Mouse (Mus musculus) midbrain, embryonic 14.5 days (tissue): ENCODE results near the gene Cish. TPM values are rescaled to one million over a fixed set of nuclear protein-coding genes. Genes with fewer than 3 reads are reported as not detected.
A peak's percentile ranks its signal among the peaks of the same experiment; 100 is the strongest.

Experiments used
- ATAC-seq: fragments of 200-750 bp; cut with Nextera tagmentation; 2 replicates; pipeline ENCODE4 v1.8.0; 2017; ENCODE audit warnings: moderate number of reproducible peaks, moderate library complexity; ENCODE audit not compliant: low FRiP score, low TSS enrichment
- DNase-seq: peaks from one replicate; pipeline ENCODE4 v3.0.0-alpha.2; 2015
- H3K27ac ChIP-seq: fragments of 300-500 bp; sonication (generic); replicated peaks from 2 replicates; pipeline ENCODE4 v1.5.1; 2014; ENCODE audit warnings: mild to moderate bottlenecking, low read depth, low read length, moderate library complexity
- H3K27me3 ChIP-seq: fragments of 300-500 bp; sonication (generic); 2 replicates; pipeline ENCODE4 v1.6.1; 2014; ENCODE audit warnings: low read length, control low read depth, mixed read lengths; ENCODE audit not compliant: control insufficient read depth, insufficient read depth
- H3K36me3 ChIP-seq: fragments of 300-500 bp; sonication (generic); 2 replicates; pipeline ENCODE4 v1.6.1; 2014; ENCODE audit warnings: low read length, control low read depth; ENCODE audit not compliant: control insufficient read depth, insufficient read depth
- H3K4me1 ChIP-seq: fragments of 300-500 bp; sonication (generic); 2 replicates; pipeline ENCODE4 v1.6.1; 2014; ENCODE audit warnings: mild to moderate bottlenecking, antibody characterized with exemption, low read length, control low read depth; ENCODE audit not compliant: control insufficient read depth, insufficient read depth
- H3K4me2 ChIP-seq: fragments of 300-500 bp; sonication (generic); 2 replicates; pipeline ENCODE4 v1.6.1; 2014; ENCODE audit warnings: mild to moderate bottlenecking, low read length, moderate library complexity
- H3K4me3 ChIP-seq: fragments of 300-500 bp; sonication (generic); replicated peaks from 2 replicates; pipeline ENCODE4 v1.5.1; 2014; ENCODE audit warnings: low read depth, low read length
- H3K9ac ChIP-seq: fragments of 300-500 bp; sonication (generic); replicated peaks from 2 replicates; pipeline ENCODE4 v1.6.1; 2014; ENCODE audit warnings: mild to moderate bottlenecking, low read length, moderate library complexity
- H3K9me3 ChIP-seq: fragments of 300-500 bp; sonication (generic); 2 replicates; pipeline ENCODE4 v1.6.1; 2016; ENCODE audit warnings: low read length, control low read depth, mixed read lengths; ENCODE audit not compliant: control insufficient read depth
- WGBS: fragments of 180-500 bp; shearing (Covaris S2); extraction: QIAGEN DNeasy Blood & Tissue Kit; methylation state at CpG from one replicate; pipeline ENCODE4 v1.1.7; 2014; 5-methylcytosine and 5-hydroxymethylcytosine counted together
- polyA plus RNA-seq: library from polyadenylated mRNA; unstranded; fragments of >200 nt; fragmentation: Nextera tagmentation; extraction: Ambion mirVana; gene quantifications from 2 replicates; pipeline ENCODE4 v1.2.1, GENCODE M21; 2014

The Cish gene
- polyA plus RNA-seq, 1 experiment from 2014 or later = 5.5 TPM

DNA sequence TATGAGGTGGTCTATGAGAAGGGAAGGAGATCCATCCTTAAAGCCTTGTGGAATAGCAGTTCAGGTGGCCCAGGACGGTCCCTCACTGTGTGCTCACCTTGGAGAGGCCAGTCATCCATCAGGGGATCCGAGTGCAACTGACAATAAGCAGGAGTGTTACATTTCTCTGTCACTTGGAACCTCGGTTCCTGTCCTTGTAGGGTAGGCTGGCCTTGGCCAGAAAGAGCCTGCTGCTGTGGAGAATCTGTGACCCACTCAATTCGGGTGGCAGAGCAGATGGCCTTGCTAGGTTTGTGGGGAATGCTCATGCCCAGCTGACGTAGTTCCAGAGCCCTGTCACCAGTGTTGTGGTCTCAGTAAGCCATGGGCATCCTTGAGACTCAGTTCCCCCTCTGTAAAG, 13.8 kb downstream of the Cish start:
- Histone ChIP-seq H3K27ac (no peak overlapping the region), H3K27me3 (no peaks in the 10 kb centered on the region), H3K4me1 (no peaks in the 10 kb centered on the region), H3K4me2 (no peak overlapping the region), H3K4me3 (no peak overlapping the region), H3K9me3 (no peaks in the 10 kb centered on the region), H3K9ac (no peak overlapping the region), H3K36me3 (no peaks in the 10 kb centered on the region)
- 77% methylated on average over 5 of the region's 5 CpGs for WGBS
- ATAC-seq = no peak
- no peak for DNase-seq

DNA sequence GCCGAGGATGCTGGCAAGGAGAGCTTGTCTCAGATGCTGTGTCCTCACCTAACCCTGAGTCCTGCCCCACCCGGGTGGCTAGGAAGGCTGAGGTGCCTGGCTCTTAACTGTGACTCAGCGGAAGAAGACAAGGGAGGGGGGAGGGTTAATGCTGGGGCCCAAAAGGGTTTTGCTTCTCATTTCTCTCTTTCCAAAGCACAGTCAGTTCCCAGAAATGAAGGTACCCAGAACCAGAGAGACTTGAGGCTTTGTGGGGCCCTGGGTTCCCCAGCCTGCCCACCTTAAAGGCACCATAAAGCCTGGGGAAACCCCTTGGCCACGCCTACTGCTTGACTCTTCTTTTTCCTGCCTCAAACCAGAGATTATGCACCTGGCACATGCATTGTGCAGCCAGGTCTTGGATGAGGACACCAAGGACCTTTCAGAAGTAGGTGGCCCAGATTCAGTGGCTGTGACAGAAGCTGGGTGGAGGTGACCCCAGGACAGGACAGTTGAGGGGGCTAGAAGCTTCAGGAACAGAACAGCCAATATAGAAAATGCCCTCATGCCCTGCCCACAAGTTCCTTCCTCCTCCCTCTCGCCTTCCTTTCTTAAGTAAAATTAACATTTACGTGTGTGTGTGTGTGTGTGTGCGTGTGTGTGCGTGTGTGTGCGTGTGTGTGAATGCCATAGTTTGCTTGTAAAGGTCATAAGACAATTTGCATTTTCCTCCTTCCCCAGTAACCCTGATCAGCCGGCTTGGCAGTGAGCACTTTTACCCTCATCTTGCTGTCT, 17.2 kb downstream of the Cish start:
- WGBS = 78% methylated on average over 10 of the region's 10 CpGs
- Histone ChIP-seq H3K27ac (no peak overlapping the region), H3K36me3 (no peaks in the 10 kb centered on the region), H3K4me1 (no peaks in the 10 kb centered on the region), H3K9me3 (no peaks in the 10 kb centered on the region), H3K9ac (no peak overlapping the region), H3K4me3 (no peak overlapping the region), H3K4me2 (no peak overlapping the region), H3K27me3 (no peaks in the 10 kb centered on the region)
- DNase-seq (no peak), ATAC-seq (no peak)

DNA sequence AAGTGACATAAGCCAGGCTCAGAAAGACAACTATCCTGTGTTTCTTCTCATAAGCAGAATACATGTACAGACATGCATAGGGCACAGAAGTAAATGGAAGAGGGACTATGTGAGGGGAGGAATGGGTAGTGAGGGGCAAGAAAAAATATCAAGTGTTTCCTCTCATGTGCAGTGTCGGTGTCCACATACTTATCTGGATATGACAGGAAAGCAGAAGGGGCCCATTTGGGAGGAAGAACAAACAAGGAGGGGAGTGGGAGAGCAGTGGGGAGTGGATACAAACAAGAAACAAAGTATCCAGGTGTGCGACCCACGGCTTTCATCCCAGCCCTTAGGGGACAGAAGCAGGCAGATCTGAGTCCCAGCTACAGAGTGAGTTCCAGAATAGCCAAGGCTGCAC, 18.1 kb downstream of the Cish start:
- no peak overlapping the region for H3K27ac ChIP-seq
- H3K36me3 ChIP-seq = no peaks in the 10 kb centered on the region
- DNase-seq = no peak
- no peaks in the 10 kb centered on the region for H3K27me3 ChIP-seq
- no peaks in the 10 kb centered on the region for H3K4me1 ChIP-seq
- H3K9me3 ChIP-seq = no peaks in the 10 kb centered on the region
- no peak for ATAC-seq
- no peak overlapping the region for H3K9ac ChIP-seq
- no peak overlapping the region for H3K4me2 ChIP-seq
- H3K4me3 ChIP-seq = no peak overlapping the region
- 86% methylated on average over 3 of the region's 3 CpGs for WGBS

DNA sequence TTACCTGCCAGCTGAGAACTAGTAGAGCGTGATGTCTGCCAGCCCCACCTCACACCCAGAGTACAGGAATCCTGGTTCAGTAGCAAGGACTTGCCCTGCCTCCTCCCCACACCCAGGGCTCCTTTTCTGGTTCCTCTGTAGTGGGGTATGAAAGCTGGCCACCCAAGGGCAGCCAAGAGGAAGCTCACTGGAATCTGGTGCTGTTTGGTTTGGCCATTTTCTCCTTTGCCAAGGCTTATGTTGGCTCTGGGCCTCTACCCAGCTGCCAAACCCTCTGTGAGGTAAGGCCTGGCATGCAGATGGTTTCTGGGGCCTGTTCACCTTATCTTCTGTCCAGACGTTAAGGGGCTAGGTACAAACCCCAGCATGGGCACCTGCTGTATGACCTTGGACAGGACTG, 20.0 kb downstream of the Cish start:
- ATAC-seq (no peak), DNase-seq (no peak)
- Histone ChIP-seq H3K4me3 (no peak overlapping the region), H3K27me3 (no peaks in the 10 kb centered on the region), H3K27ac (no peak overlapping the region), H3K4me2 (no peak overlapping the region), H3K9ac (no peak overlapping the region), H3K36me3 (no peaks in the 10 kb centered on the region), H3K4me1 (no peaks in the 10 kb centered on the region), H3K9me3 (no peaks in the 10 kb centered on the region)
- WGBS = 82% methylated on average over 2 of the region's 2 CpGs

DNA sequence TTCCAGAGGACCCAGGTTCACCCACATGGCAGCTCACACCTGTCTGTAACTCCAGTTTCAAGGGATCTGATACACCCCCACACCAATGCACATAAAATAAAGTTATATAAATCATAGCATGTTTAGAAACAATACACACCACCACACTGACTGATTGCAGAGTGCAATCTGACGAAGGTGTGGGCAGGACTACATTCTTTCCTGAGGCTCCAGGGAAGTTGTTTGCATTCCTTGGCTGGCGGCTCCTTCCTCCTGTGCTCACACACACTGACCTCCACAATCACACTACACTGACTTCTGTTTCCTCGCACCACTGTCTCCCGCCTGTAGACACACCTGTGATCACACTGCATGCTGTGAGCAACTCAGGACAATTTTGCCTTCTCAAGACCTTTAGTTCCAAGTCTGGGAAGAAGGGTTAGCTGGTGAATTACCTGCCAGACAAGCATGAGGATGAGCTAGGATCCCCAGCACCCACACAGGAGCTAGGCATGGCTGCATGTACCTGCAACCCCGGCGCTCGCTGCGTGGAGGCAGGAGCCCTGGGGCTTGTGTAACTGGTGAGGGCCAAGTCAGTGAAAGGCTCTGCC, 26.7 kb downstream of the Cish start:
- Histone ChIP-seq H3K4me1 (no peaks in the 10 kb centered on the region), H3K9ac (no peak overlapping the region), H3K4me3 (no peak overlapping the region), H3K4me2 (no peak overlapping the region), H3K27me3 (no peaks in the 10 kb centered on the region), H3K36me3 (0 out of 2 replicates have a peak, but pooled peaks cover 2% of the 10 kb centered on the region), H3K27ac (no peak overlapping the region), H3K9me3 (no peaks in the 10 kb centered on the region)
- ATAC-seq (no peak), DNase-seq (no peak)
- 88% methylated on average over 8 of the region's 8 CpGs for WGBS

DNA sequence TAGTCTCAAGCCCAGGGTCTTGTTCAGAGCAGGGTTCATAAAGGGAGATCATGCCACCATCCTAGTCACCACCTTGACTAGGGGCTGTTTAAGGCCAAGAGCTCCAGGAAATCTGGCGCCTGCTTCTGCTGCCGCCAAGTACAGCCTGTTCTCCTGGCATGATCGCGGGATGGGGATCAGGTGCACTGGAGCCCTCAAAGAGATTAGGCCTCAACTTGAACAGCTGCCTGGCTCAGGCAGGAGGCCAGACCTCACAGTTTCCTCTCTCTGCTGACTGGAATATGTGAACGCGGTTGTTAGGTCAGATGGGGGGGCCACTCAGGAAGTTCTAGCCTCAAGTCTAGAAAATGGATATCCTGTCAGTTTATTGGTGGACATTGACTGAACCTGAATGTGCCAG, 27.7 kb downstream of the Cish start:
- Histone ChIP-seq H3K4me2 (no peak overlapping the region), H3K27me3 (no peaks in the 10 kb centered on the region), H3K9me3 (no peaks in the 10 kb centered on the region), H3K27ac (no peak overlapping the region), H3K36me3 (peaks cover 9% of the 10 kb centered on the region; the same call in 1 of the 2 replicates), H3K9ac (no peak overlapping the region), H3K4me1 (no peaks in the 10 kb centered on the region), H3K4me3 (no peak overlapping the region)
- ATAC-seq (no peak), DNase-seq (peak; percentile 23)
- WGBS = 75% methylated on average over 6 of the region's 6 CpGs

DNA sequence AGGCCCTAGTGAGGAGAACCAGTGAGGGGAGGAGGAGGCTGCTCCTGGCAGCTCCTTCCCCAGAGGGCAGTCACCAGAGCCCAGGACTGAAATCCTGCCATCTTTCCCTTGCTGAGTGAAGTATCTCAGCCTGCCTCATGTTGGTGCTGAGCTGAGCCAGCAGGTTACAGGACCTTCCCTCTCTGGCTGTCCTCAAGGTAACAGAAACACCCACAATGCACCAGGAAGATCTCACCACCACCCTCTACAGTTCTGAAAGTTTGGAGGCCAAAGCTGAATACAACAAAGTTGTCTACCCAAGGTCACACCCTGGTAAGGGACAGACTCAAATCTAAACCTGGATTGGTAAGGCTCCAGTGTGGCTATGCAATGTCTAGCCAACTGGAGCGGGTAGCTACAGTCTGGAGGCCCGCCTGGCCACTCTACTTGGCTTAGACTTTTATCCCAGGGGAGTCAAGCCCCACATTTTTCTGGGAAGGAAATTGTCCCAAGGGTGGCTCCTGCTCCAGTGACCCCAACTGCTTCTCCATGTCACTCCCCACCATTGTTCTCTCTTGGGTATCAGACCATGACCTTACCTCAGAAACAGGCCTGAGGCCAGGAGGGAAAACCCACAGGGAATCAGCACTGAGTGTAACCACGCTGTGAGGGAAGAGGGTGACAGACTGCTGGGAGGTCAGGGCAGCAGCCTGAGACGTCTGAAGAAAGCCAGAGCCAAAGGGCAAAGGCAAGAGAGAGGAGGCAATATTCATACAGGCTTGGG, 29.2 kb downstream of the Cish start:
- ATAC-seq (no peak), DNase-seq (no peak)
- 47% methylated on average over 4 of the region's 4 CpGs for WGBS

DNA sequence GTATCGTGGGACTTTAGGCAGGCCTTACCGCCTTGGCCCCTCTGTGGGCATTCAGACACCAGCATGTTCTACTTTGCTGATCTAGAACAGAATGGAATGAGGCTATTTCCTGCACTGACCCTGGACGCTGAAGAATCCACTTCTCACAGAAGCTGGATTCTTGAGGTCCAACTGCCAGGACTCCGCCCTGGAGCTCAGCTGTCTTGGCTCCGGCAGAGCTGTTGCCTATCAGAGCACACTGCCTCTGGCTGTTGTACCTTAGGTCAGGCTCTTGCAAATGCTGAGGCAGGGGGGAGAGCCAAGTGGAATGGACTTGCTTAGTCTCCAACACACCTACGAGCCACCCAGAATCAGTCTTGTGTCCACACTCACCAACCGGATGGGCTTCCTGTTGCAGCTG, 30.1 kb downstream of the Cish start:
- Histone ChIP-seq H3K36me3 (peaks cover 9% of the 10 kb centered on the region; the same call in 1 of the 2 replicates), H3K27me3 (no peaks in the 10 kb centered on the region), H3K27ac (no peak overlapping the region), H3K4me1 (no peaks in the 10 kb centered on the region), H3K4me3 (no peak overlapping the region), H3K9me3 (no peaks in the 10 kb centered on the region), H3K4me2 (no peak overlapping the region), H3K9ac (no peak overlapping the region)
- ATAC-seq = no peak
- no peak for DNase-seq
- 92% methylated on average over 7 of the region's 7 CpGs for WGBS

More for the DNA sequence above, 29.2 kb downstream of the Cish start:
- no peak overlapping the region for H3K27ac ChIP-seq
- H3K4me3 ChIP-seq = no peak overlapping the region
- H3K9me3 ChIP-seq = no peaks in the 10 kb centered on the region
- no peaks in the 10 kb centered on the region for H3K27me3 ChIP-seq
- H3K36me3 ChIP-seq = peaks cover 9% of the 10 kb centered on the region; the same call in 1 of the 2 replicates
- no peaks in the 10 kb centered on the region for H3K4me1 ChIP-seq
- H3K9ac ChIP-seq = no peak overlapping the region
- no peak overlapping the region for H3K4me2 ChIP-seq
